Mouse (Mus musculus) cerebellum, postnatal 25 days (tissue): ENCODE measurements around the gene Rpap2.

Experiments
- DNase-seq, 2 experiments: peaks; one replicate each; pipeline ENCODE4 v3.0.0; 2021; ENCODE audit warnings: mixed read lengths in 2 of 2

Gene Rpap2

DNA sequence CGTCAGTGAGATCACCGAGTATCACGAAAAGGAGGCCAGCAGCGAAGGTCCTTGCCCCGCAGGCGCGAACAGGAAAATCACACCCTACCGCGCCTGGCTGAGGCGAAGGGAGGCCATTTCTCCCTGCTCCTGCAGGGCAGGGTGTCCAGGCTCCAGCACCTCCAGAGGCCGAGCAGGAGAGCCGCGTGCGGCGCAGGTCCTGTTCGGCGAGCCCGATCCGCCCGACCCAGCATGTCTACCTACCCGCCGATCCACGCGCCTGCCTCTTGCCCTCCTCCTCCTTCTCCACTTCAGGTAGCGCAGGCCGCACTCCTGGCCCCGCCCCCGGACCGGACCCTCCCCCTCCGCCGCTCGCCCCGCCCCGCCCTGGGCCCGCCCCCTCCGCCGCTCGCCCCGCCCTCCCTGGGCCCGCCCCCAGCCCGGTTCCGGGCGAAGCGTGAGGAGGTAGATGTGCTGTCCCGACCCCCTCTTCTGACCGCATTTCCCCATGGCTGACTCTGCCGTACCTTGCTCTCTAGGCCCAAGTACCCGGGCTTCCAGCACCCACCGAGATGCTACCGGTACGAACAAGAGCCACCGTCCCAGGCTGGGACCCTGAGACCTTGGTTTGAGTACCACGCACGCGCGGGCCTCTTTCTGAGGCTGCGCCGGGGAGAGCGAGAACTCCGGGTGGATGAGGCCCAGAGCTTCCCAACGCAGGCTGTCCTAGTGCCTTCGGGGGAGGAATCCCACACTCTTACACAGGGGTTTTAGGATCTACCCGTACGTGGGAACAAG, at the start of gene Rpap2, which contains the start of gene Glmn:
Rpap2 (plus strand) TSS at position 73 of the 777 bp plus-strand sequence.
Glmn (minus strand) TSS at position 588 of the 777 bp plus-strand sequence.
- peak; percentile 94 to 95 for DNase-seq

DNA sequence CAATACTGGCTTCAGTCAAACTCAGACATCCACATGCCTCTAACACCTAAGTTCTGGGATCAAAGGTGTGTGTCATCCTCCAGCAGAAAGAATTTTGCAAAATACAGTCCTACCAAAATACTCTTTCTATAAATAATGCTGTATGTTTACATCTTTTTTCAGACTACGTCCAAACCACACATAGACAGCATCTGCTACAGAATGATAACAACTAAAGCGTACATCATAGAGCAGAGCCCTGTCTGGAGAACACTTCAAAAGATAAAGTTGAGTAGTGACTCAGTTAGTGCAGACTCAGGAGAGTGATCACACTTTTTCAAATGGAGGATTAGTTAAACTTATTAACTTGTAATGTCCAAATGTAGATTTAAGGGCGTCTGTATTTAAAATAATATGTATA, 49.2 kb upstream of the Rpap2 start:
- DNase-seq = no peak

DNA sequence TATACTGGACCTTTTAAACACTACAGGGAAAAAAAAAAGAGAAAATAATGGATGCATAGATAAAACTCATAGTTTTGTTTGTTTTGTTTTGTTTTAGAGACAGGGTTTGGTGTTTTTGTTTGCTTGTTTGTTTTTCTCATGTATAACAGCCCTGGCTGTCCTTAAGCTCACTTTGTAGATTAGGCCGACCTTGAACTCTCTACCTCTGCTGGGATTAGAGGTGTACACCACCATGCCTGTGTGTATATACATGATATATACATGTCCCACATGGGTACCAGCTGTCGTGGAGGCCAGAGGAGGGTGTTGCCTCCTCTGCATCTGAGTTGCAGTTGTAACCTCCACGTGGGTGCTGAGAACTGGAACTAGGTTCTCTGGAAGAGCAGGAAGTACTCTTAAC, 48.7 kb upstream of the Rpap2 start:
- no peak for DNase-seq

- DNase-seq = no peak
These were observed 42.8 kb upstream of the Rpap2 start for GRCm38 (mm10) chr5:107554336-107554735.

GRCm38 (mm10) chr5:107556969-107557368, 40.2 kb upstream of the Rpap2 start:
- no peak for DNase-seq

DNA sequence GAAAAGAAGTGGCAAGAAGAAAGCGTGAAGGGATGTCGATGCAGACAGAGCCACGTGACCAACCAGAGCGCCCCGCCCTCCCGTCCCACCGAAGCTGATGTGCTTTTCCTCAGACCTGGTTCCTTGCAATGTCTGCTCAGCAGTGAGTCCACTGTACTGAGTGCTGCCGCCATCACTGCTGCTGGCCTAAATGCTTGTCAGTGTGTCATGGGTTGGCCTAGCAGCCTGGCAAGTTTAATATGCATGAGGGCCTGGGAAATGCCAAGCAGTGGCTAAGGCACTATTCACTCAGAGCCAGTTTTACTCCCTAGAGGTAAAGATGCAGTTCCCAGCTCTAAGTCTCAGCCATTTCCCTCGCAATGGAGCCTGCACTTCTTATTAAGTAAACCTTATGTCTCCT, 28.0 kb upstream of the Rpap2 start:
- no peak for DNase-seq

DNA sequence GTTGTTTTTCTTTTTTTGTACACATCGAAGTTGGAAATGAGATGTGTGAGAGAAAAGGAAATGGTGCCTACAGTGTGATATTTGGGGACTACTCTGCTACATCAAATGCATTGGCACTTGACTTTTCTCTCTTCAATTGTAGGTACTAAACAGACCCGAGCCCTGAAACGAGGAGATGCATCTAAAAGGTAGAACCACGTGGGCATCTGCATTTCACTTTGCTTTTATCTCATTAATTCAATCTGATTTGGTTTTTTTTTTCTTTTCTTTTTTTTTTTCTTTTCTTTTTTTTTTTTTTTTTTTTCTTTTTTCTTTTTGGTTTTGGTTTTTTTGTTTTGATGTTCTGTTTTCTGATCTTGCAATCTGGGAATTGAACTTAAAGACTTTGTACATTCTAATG, 1.2 kb downstream of the Rpap2 start:
- DNase-seq = no peak

DNA sequence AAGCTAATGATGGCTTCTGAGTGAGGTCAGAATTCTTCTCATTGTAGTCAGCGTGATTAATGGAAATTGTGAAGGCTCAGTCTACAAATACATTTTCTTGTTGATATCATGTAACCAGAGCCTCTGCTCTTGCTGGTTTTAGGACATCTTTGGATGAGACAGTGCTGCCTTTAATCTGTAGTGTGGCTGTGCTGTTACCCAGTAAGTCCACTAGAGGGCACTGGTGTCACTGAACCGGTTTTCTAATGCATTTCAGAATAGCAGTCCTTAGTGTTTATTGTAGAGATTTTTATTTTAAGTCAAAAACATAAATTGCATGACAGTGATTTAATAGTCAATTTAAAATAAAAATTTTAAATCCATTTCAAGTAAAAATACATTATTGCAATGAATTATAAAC, 14.1 kb downstream of the Rpap2 start:
- DNase-seq = peak; percentile 63 to 74

DNA sequence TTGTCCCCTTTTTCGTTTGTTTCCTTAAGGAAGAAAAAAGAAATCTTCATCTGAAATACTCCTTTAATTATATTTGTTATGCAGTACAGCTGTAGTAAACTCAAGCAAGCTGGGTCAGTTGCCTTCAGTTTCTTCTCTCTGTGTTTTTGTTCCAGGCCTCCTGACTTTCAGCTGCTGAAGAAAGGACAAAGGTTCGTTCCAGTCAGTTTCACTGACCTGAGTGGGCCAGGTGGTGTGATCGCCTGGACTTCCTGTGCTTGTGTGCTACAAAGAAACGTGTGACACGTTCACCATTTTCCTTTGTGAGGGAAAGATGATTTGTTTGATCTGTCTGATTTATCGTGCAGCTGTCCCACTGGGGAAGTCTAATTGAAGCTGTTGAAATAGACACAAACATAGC, 20.8 kb downstream of the Rpap2 start:
- no peak for DNase-seq

- no peak for DNase-seq
These were observed 24.2 kb downstream of the Rpap2 start for GRCm38 (mm10) chr5:107621327-107621726.

GRCm38 (mm10) chr5:107633651-107634050, 36.5 kb downstream of the Rpap2 start:
- DNase-seq = no peak

- no peak for DNase-seq
These were observed 39.9 kb downstream of the Rpap2 start for GRCm38 (mm10) chr5:107637106-107637505.

- no peak for DNase-seq
These were observed 41.2 kb downstream of the Rpap2 start for GRCm38 (mm10) chr5:107638366-107638765.

DNA sequence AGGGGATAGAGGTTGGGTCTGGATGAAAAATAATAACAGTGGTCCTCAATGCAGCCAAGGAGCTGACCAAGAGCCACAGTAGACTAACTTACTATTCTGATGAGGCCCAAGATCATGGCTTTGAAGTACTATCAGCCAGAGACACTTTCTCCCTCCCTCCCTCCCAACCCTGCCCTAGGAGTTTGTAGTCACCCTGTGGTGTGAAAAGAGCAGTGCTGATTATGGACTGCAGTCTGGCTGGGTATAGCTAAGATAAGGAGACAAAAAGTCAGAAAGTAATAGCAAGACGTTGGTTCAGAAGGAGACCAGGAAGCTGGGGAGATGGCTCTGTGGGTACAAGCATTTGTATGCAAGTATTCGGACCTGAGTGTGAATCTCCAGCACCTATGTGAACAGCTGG, 47.4 kb downstream of the Rpap2 start:
- DNase-seq = no peak

DNA sequence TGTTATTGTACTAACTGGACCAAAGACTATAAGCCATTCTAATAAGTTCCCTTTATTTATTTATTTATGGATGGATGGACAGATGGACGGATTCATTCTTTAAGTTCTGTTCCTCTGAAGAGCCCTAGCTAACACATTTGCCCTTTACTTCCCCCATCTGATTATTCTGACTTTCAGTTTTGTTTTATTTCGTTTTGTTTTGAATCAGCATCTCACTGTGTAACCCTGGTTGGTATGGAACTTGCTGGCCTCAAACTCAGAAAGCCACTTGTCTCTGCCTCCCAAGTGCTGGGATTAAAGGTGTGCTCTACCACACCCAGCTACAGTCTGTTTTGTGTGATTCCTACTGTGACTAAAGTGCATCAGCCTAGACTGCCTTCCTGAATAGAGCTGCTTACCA, 48.8 kb downstream of the Rpap2 start:
- no peak for DNase-seq

DNA sequence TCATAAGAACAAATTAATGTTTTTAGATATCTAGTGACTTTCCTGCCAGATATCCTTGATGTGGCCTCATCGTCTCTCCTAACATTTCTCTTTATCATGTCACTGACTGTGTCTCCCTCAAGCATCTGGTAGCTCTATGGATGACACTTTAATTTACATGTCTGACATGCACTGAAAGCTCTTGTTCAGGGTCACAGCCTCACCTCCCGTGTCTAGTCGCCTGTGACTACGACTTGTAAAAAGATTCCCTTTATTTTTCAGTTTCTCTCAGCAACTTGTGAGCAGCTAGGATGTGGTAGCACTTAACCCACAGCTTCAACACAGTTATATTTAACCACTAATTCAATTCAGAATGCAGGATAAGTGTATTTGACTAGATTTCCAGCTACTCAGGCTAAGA, 50.4 kb downstream of the Rpap2 start:
- no peak for DNase-seq

GRCm38 (mm10) chr5:107648552-107649125, 51.5 kb downstream of the Rpap2 start:
- DNase-seq = no peak

DNA sequence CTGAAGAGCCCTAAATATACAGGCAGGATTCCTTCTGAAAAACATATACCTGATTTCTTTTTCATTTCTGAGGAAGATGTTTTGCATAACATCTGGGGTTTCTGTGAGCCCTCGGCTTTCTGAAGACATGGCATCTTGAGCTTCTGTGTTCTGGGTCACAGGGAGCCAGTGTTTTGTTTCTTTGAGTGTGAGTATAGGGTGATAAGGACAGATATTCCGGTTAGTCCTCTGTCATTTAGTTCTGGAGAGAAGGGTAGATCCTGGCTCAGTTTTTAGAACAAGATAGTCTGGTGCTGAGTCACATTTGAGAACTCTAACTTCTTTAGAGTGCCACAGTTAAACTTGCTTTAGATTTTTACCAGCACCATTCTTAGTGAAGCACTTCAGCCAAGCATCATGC, 52.5 kb downstream of the Rpap2 start:
- no peak for DNase-seq

DNA sequence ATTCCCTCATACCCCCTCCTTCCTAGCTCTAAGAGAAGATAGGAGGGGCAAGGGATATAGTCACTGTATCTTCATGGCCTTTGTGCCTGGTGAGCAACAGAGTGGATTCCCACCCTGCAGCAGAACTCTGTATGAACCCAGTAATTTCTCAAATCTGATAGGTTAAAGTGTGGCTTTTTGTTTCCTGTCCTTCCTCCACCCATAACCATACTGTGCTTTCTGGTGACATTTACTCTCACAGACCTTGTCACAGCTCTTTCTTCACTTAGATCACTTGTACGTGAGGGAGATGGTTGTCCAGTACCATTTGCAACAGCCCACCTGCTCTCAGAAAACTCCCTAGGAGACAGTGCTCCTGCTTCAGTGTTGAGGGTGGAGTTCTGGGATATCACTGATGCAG, 53.3 kb downstream of the Rpap2 start:
- DNase-seq = no peak

GRCm38 (mm10) chr5:107652055-107652660, 55.0 kb downstream of the Rpap2 start:
- DNase-seq = no peak

GRCm38 (mm10) chr5:107678392-107678791, 81.2 kb downstream of the Rpap2 start:
- no peak for DNase-seq

DNA sequence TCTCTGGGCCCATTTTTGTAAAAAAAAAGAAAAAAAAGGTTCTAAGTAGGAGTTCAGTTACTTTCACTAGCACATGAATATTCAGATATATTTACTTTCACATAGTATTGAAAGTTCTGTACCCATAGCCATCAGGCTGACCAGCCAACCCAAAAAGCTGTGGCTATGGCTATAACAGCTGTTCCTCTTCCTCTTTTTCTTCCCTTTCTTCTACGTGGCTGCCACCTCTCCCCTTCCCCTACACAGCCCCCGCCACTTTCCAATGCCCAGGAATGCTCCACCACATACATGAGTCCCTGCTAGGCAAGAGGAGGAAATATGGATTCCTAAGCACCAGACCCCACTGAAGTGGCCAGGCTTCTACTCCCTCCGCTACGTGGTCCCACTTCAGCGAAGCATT, 84.1 kb downstream of the Rpap2 start:
- no peak for DNase-seq

GRCm38 (mm10) chr5:107684380-107684779, 87.2 kb downstream of the Rpap2 start:
- DNase-seq = no peak

GRCm38 (mm10) chr5:107687161-107687560, 90.0 kb downstream of the Rpap2 start:
- no peak for DNase-seq
